Mouse (Mus musculus) erythroblast, embryonic 14.5 days (primary cell): Measurements from ENCODE around the gene Grm5. TPM values are rescaled to one million over a fixed set of nuclear protein-coding genes. Genes with fewer than 3 reads are reported as not detected.

ENCODE experiments used
- H3K27me3 ChIP-seq: 2 replicates; pipeline ENCODE4 v1.6.1; 2012; ENCODE audit warnings: inconsistent platforms; ENCODE audit not compliant: control insufficient read depth
- H3K36me3 ChIP-seq: 2 replicates; pipeline ENCODE4 v1.6.1; 2012; ENCODE audit warnings: mild to moderate bottlenecking, inconsistent platforms; ENCODE audit not compliant: control insufficient read depth
- H3K4me1 ChIP-seq: 2 replicates; pipeline ENCODE4 v1.6.1; 2012; ENCODE audit warnings: inconsistent platforms; ENCODE audit not compliant: control insufficient read depth
- H3K4me3 ChIP-seq: replicated peaks from 2 replicates; pipeline ENCODE3; 2012; ENCODE audit warnings: moderate library complexity, mild to moderate bottlenecking, inconsistent platforms
- H3K9me3 ChIP-seq: 2 replicates; pipeline ENCODE4 v1.6.1; 2012; ENCODE audit warnings: low read length, inconsistent platforms, mixed read lengths; ENCODE audit not compliant: control insufficient read depth
- GATA1 ChIP-seq: IDR thresholded peaks from 2 replicates; pipeline ENCODE4 v1.6.1; 2012; ENCODE audit warnings: low read length, inconsistent platforms, mixed read lengths
- TAL1 ChIP-seq: IDR thresholded peaks from 3 replicates; pipeline ENCODE4 v1.6.1; 2012; ENCODE audit warnings: low read length, inconsistent platforms, mixed read lengths
- polyA plus RNA-seq: library from polyadenylated mRNA; stranded (reverse); fragments of >175 nt; gene quantifications from 2 replicates; pipeline ENCODE4 v1.2.3, GENCODE M21; 2012

The Grm5 gene
- polyA plus RNA-seq, 1 experiment = not detected

DNA sequence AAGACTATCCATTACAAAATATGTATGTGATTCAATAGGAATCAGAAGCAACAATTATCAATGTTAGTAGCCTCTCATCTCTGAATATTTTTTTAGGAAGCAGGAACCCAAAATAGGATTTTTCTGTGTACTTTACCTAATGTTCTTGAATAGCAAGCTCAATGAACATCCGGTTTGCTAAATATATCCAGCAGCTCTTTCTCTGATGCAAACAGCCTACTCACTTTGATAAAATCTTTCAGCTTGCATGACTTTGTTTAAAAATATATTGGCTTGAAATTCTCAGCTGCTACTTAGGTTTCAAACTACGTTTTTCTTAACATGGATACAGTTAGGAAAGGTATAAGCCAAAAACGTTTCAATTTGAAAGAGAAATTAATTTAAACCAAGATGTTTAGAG, 77.8 kb downstream of the Grm5 start:
- H3K27me3 ChIP-seq = no peaks in the 10 kb centered on the region
- peaks cover 10% of the 10 kb centered on the region for H3K9me3 ChIP-seq
- TF ChIP-seq TAL1 (no peak), GATA1 (no peak)
- H3K36me3 ChIP-seq = no peaks in the 10 kb centered on the region
- no peaks in the 10 kb centered on the region for H3K4me1 ChIP-seq
- no peak overlapping the region for H3K4me3 ChIP-seq

DNA sequence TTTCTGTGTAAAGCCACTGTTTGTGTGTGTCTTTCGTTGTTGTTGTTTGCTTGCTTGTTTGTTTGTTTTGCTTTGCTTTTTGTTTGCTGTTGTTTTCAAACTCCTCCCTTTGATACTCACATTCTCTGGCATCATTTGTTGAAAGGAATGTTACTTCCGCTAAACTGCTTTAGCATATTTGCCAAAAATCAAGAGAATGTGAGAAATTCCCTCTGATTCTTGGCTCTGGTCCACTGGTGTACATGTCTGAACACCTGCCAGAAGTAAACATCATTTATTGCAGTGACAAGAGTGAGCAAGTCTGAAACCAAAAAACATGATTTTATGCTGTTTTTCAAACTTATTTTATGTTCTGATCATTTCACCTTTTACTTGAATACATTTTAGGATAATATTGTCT, 80.1 kb downstream of the Grm5 start:
- Histone ChIP-seq H3K36me3 (no peaks in the 10 kb centered on the region), H3K4me1 (no peaks in the 10 kb centered on the region), H3K9me3 (peaks cover 10% of the 10 kb centered on the region), H3K27me3 (no peaks in the 10 kb centered on the region), H3K4me3 (no peak overlapping the region)
- TF ChIP-seq GATA1 (no peak), TAL1 (no peak)

- no peak overlapping the region for H3K4me3 ChIP-seq
- H3K9me3 ChIP-seq = no peaks in the 10 kb centered on the region
- H3K27me3 ChIP-seq = no peaks in the 10 kb centered on the region
- no peaks in the 10 kb centered on the region for H3K4me1 ChIP-seq
- H3K36me3 ChIP-seq = no peaks in the 10 kb centered on the region
- TF ChIP-seq TAL1 (no peak), GATA1 (no peak)
Measured at GRCm38 (mm10) chr7:87716393-87716792, 132.4 kb downstream of the Grm5 start.

DNA sequence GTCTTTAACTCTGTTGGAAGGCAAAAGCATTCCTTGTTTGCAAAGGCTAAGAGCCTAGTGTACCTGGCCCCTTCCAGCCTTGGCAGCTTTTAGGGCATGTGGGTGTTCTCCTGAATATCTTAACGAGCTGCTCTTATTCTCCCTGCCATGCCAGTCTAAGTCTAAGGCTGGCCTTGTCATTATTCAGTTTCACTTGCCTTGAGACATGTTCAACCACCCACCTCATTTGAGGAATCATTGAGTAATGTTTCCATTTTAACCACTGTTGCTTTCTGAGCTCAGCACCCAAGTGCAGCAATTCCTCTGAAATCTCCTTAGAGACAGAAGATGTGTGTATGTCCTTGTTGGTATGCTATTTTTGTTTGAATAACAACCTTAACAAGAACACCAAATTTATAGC, 134.7 kb downstream of the Grm5 start:
- no peaks in the 10 kb centered on the region for H3K9me3 ChIP-seq
- TF ChIP-seq GATA1 (no peak), TAL1 (no peak)
- H3K36me3 ChIP-seq = no peaks in the 10 kb centered on the region
- H3K27me3 ChIP-seq = no peaks in the 10 kb centered on the region
- no peak overlapping the region for H3K4me3 ChIP-seq
- H3K4me1 ChIP-seq = no peaks in the 10 kb centered on the region

- Histone ChIP-seq H3K36me3 (no peaks in the 10 kb centered on the region), H3K27me3 (no peaks in the 10 kb centered on the region), H3K4me1 (no peaks in the 10 kb centered on the region; the same call in 1 of the 2 replicates), H3K4me3 (no peak overlapping the region), H3K9me3 (no peaks in the 10 kb centered on the region)
- TF ChIP-seq TAL1 = no peak
- TF ChIP-seq GATA1 = no peak
Measured at GRCm38 (mm10) chr7:87734511-87734910, 150.5 kb downstream of the Grm5 start.

GRCm38 (mm10) chr7:87761945-87762344, 178.0 kb downstream of the Grm5 start:
- H3K4me1 ChIP-seq = no peaks in the 10 kb centered on the region
- no peak for TF ChIP-seq TAL1
- TF ChIP-seq GATA1 = no peak

DNA sequence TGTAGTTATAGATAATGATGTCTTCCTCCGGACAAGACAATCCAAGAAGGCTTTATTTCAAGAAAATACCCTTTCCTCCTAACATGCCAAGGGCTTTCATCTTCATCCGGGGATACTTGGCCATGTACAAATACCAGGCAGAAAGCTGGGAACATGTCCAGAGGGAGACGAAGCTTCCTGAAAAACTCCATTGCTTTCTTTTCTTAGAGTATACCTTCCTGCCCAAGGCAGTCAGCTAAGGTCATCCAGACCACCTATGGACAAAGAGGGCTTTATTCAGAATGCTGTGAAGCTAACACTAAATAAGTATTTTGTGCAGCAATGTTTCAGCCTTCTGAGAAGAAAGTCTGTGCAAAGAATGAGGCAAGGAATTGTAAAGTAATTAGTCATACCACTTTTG, 178.4 kb downstream of the Grm5 start:
- Histone ChIP-seq H3K9me3 (no peaks in the 10 kb centered on the region), H3K4me1 (no peaks in the 10 kb centered on the region), H3K4me3 (no peak overlapping the region), H3K36me3 (no peaks in the 10 kb centered on the region), H3K27me3 (no peaks in the 10 kb centered on the region)
- TF ChIP-seq TAL1 (no peak), GATA1 (no peak)

More at GRCm38 (mm10) chr7:87761945-87762344, 178.0 kb downstream of the Grm5 start:
- H3K9me3 ChIP-seq = no peaks in the 10 kb centered on the region
- H3K4me3 ChIP-seq = no peak overlapping the region
- H3K27me3 ChIP-seq = no peaks in the 10 kb centered on the region
- H3K36me3 ChIP-seq = no peaks in the 10 kb centered on the region

GRCm38 (mm10) chr7:87787560-87787959, 203.6 kb downstream of the Grm5 start:
- Histone ChIP-seq H3K9me3 (no peaks in the 10 kb centered on the region), H3K36me3 (no peaks in the 10 kb centered on the region), H3K27me3 (no peaks in the 10 kb centered on the region), H3K4me3 (no peak overlapping the region), H3K4me1 (no peaks in the 10 kb centered on the region)
- TF ChIP-seq TAL1 (no peak), GATA1 (no peak)

DNA sequence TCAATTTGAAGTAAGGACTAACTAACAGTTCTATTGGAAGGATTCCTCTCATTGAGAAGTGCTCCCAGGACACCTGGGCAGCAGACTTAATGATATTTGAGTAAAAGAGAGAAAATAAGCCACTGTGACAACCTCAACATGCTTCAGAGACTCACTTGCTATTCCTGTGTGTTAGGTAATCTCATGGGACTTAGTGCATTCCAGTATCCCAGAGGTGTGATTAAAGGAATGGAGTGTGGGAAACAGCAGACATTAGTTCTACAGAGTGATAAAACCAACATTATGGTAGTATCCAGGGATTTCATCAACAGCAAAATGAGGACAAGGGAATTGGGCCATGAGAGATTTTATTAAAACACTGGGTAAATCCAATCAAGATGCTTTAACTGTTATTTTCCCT, 205.0 kb downstream of the Grm5 start:
- TF ChIP-seq TAL1 (no peak), GATA1 (no peak)
- Histone ChIP-seq H3K27me3 (no peaks in the 10 kb centered on the region), H3K9me3 (no peaks in the 10 kb centered on the region), H3K36me3 (no peaks in the 10 kb centered on the region), H3K4me1 (no peaks in the 10 kb centered on the region), H3K4me3 (no peak overlapping the region)

GRCm38 (mm10) chr7:87793896-87794295, 209.9 kb downstream of the Grm5 start:
- H3K9me3 ChIP-seq = no peaks in the 10 kb centered on the region
- TF ChIP-seq GATA1 (no peak), TAL1 (no peak)
- no peak overlapping the region for H3K4me3 ChIP-seq
- H3K4me1 ChIP-seq = no peaks in the 10 kb centered on the region
- no peaks in the 10 kb centered on the region for H3K36me3 ChIP-seq
- no peaks in the 10 kb centered on the region for H3K27me3 ChIP-seq

- Histone ChIP-seq H3K4me3 (no peak overlapping the region), H3K27me3 (no peaks in the 10 kb centered on the region), H3K4me1 (no peaks in the 10 kb centered on the region), H3K9me3 (no peaks in the 10 kb centered on the region), H3K36me3 (no peaks in the 10 kb centered on the region)
- TF ChIP-seq TAL1 (no peak), GATA1 (no peak)
Measured at GRCm38 (mm10) chr7:87824898-87825297, 240.9 kb downstream of the Grm5 start.
